Mouse (Mus musculus) midbrain, embryonic 10.5 days (tissue): ENCODE data around the gene Dscam. TPM values are rescaled to one million over a fixed set of nuclear protein-coding genes. Genes with fewer than 3 reads are reported as not detected.

Source experiments
- DNase-seq: peaks from one replicate; pipeline ENCODE4 v3.0.0-alpha.2; 2017; ENCODE audit warnings: low spot score
- H3K27ac ChIP-seq: fragments of 300-500 bp; sonication (generic); replicated peaks from 2 replicates; pipeline ENCODE4 v1.5.1; 2016; ENCODE audit warnings: mild to moderate bottlenecking
- H3K27me3 ChIP-seq: fragments of 300-500 bp; sonication (generic); 2 replicates; pipeline ENCODE4 v1.6.1; 2016; ENCODE audit warnings: low read depth, mild to moderate bottlenecking; ENCODE audit not compliant: poor library complexity, severe bottlenecking
- H3K36me3 ChIP-seq: fragments of 300-500 bp; sonication (generic); 2 replicates; pipeline ENCODE4 v1.6.1; 2016; ENCODE audit warnings: mild to moderate bottlenecking, moderate library complexity
- H3K4me1 ChIP-seq: fragments of 300-500 bp; sonication (generic); 2 replicates; pipeline ENCODE4 v1.6.1; 2016
- H3K4me3 ChIP-seq: fragments of 300-500 bp; sonication (generic); 2 replicates; pipeline ENCODE4 v1.5.1; 2016; ENCODE audit warnings: mild to moderate bottlenecking, moderate library complexity
- H3K9me3 ChIP-seq: fragments of 300-500 bp; sonication (generic); replicated peaks from 2 replicates; pipeline ENCODE4 v1.6.1; 2016; ENCODE audit warnings: mild to moderate bottlenecking
- WGBS: fragments of 180-500 bp; shearing (Covaris S2); methylation state at CpG from one replicate; pipeline ENCODE4 v1.1.7; 2016; 5-methylcytosine and 5-hydroxymethylcytosine counted together
- polyA plus RNA-seq: library from polyadenylated mRNA; unstranded; fragments of >200 nt; fragmentation: Nextera tagmentation; extraction: Ambion mirVana; gene quantifications from 2 replicates; pipeline ENCODE4 v1.2.1, GENCODE M21; 2016

Gene Dscam
- polyA plus RNA-seq, 1 experiment from 2014 or later: 0.46 TPM

DNA sequence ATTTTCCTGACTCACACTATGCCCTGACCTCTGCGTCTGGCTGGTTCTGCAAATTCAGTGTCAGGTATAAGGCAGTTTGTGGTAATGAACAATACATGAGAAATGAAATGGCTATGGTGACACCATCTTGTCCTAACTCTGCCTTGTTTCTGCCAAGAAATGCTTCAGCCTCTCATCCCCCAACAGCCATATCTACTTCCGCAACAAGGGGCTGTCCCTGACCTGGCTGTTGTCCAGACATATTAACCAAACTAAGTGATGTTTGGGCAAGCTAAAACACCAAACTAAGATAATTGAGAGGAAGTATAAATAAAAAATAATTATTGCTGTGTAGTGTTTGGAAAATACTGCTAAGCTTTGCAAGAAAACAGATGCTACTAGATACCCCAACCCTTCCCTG is 258.4 kb downstream of the Dscam start:
- 95% methylated on average over 2 of the region's 2 CpGs for WGBS

DNA sequence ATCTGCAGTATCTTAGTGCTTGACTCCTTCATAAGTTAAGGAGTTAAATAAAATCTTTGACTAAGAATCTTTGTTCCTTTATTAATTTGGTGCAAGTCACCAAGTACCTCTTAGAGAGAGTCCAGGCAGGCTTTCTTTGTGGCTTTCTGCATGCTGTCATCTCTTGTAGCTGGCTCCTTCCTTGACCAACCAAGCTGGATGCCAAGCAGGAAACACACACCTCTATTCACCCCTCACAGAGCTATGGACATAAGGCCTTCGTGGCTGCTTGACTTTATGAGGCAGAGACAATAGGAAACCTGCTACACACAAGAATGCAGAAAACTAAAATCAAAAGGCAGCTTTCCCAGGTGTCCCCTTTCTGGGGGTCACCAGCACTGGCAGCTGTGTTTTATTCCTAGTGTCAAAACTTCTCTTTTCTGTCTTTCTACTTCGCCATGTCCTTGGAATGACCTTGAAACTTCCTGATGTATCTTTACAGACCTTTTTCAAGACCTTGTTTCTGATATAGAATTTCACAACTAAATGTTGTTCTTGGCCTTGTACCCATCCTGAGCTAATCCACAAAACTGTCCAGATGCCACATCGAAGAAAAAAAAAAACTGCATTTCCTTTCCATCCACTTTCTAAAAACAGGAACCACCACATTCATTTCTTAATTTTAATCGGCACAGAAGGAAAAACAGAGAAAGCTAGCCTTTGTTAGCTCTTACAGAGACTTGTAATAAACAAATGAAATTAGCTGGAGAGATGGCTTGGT is 260.0 kb downstream of the Dscam start:
- H3K27ac ChIP-seq: no peak overlapping the region
- H3K27me3 ChIP-seq: no peaks in the 10 kb centered on the region
- no peaks in the 10 kb centered on the region for H3K4me1 ChIP-seq
- H3K9me3 ChIP-seq: no peaks in the 10 kb centered on the region
- H3K4me3 ChIP-seq: no peak overlapping the region
- no peaks in the 10 kb centered on the region for H3K36me3 ChIP-seq
- DNase-seq: no peak
- 79% methylated on average over 4 of the region's 4 CpGs for WGBS

More for the DNA sequence above, 258.4 kb downstream of the Dscam start:
- no peak overlapping the region for H3K4me3 ChIP-seq
- H3K27me3 ChIP-seq: no peaks in the 10 kb centered on the region
- H3K27ac ChIP-seq: no peak overlapping the region
- no peak for DNase-seq
- no peaks in the 10 kb centered on the region for H3K4me1 ChIP-seq
- no peaks in the 10 kb centered on the region for H3K9me3 ChIP-seq
- no peaks in the 10 kb centered on the region for H3K36me3 ChIP-seq

DNA sequence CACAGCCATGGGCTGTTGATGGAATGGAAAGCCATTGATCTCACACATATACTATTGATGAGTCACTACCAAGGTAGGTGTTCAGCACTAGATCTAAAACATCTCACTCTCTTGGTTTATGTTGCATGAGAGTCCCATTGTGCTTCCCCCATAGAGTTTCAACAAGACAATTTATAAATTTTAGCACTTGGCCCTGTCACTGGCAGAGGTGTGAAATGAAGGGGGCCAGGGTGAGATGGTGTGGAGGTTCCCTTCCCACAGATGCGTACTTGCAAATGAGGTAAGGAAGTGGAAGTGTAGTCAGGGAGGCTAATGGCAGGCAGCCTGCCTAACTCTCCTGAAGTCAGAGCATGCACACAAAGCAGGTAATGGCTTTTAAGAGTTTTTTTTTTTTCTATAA is 262.7 kb downstream of the Dscam start:
- no peak overlapping the region for H3K4me3 ChIP-seq

DNA sequence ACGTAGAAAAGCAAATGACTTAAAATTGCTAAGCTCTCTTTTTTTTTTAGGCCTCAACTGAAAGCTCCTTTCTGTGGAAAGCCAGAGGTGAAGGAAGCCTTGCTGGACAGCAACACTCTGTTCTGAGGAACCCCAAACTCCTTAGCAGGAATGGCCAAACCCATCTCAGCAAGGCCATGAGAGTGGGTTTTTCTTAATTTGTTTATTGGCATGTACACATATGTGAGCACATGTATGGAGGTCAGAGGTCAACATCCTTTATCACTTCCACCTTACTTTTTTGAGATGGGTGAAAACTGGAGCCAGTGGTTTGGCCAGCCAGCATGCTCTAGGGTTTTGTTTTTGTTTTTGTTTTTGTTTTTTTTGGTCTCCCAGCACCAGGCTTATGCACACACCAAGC is 263.5 kb downstream of the Dscam start:
- Histone ChIP-seq H3K27me3 (no peaks in the 10 kb centered on the region), H3K9me3 (no peaks in the 10 kb centered on the region), H3K4me1 (peaks cover 11% of the 10 kb centered on the region), H3K27ac (no peak overlapping the region), H3K36me3 (no peaks in the 10 kb centered on the region), H3K4me3 (no peak overlapping the region)
- no peak for DNase-seq
- 81% methylated on average over 1 of the region's 1 CpGs for WGBS

More for the DNA sequence above, 262.7 kb downstream of the Dscam start:
- WGBS: 93% methylated on average over 1 of the region's 1 CpGs
- Histone ChIP-seq H3K36me3 (no peaks in the 10 kb centered on the region), H3K27me3 (no peaks in the 10 kb centered on the region), H3K27ac (no peak overlapping the region), H3K4me1 (peaks cover 11% of the 10 kb centered on the region), H3K9me3 (no peaks in the 10 kb centered on the region)
- no peak for DNase-seq

DNA sequence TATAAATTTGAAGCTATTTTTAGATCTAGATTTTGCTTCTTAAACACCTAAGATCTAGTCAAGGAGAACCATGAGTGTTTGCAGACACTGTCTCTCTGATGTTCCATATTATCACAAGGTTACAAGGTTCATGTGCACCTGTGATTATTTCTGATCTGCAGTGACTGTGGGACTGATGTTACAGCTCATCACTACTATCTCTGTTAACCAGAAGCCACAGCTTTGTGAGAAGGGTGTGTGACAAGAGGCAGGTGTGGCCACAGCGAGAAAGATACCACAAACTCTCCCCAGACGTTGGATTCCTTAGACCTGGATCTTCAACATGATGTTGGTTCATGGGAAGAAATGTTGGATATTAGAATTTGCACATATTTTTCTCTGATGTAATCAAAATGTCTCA is 263.9 kb downstream of the Dscam start:
- Histone ChIP-seq H3K27me3 (no peaks in the 10 kb centered on the region), H3K9me3 (no peaks in the 10 kb centered on the region), H3K36me3 (no peaks in the 10 kb centered on the region), H3K4me3 (no peak overlapping the region), H3K4me1 (peaks cover 11% of the 10 kb centered on the region), H3K27ac (no peak overlapping the region)
- DNase-seq: no peak
- 85% methylated on average over 2 of the region's 2 CpGs for WGBS

DNA sequence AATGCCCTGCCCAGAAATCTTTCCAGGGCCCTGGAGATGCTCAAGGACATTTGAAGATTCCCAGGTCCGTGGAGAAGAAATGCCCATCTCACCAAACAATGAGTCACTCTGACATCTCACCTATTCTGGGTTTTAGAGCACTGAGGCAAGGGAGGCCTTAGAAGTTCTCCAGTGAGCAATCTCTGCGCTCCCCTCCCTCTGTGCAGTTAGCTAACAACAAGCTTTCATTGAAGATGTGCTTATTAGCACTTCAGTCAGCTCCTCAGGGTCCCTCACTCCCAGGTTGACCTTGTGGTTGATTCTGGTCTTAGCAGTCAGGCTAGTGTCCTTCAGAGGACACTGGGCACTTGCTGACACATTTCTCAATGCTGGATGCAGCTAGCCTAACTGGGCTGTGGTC is 265.8 kb downstream of the Dscam start:
- Histone ChIP-seq H3K4me1 (peaks cover 11% of the 10 kb centered on the region), H3K27ac (0 out of 2 replicates have a peak overlapping the region, but pooled peaks have one; percentile 14), H3K27me3 (no peaks in the 10 kb centered on the region), H3K9me3 (no peaks in the 10 kb centered on the region), H3K36me3 (no peaks in the 10 kb centered on the region), H3K4me3 (no peak overlapping the region)
- DNase-seq: no peak
- WGBS: 67% methylated on average over 2 of the region's 2 CpGs

DNA sequence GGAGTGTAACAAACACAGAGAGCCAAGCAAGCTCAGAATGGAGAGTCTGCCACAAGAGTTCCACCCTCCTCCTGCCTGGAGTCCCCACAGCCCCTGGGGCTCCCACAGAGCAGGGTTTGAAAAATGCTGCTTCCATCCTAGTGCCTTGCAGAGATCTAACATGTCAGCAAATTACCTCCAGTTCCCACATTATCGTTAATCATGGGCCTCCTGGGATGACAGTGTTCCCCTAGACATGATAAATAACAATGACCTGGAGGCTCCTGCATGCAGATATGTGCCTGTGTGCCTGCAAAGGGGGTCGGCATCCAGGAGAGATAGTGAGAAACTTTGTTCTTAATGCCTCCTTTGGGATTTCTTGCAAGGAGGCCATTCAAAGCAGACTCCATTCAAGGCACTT is 266.2 kb downstream of the Dscam start:
- no peak overlapping the region for H3K4me3 ChIP-seq
- H3K4me1 ChIP-seq: peaks cover 11% of the 10 kb centered on the region
- no peak for DNase-seq
- H3K9me3 ChIP-seq: no peaks in the 10 kb centered on the region
- 54% methylated on average over 2 of the region's 2 CpGs for WGBS
- no peaks in the 10 kb centered on the region for H3K27me3 ChIP-seq
- 0 out of 2 replicates have a peak overlapping the region, but pooled peaks have one; percentile 3 for H3K27ac ChIP-seq
- H3K36me3 ChIP-seq: no peaks in the 10 kb centered on the region

DNA sequence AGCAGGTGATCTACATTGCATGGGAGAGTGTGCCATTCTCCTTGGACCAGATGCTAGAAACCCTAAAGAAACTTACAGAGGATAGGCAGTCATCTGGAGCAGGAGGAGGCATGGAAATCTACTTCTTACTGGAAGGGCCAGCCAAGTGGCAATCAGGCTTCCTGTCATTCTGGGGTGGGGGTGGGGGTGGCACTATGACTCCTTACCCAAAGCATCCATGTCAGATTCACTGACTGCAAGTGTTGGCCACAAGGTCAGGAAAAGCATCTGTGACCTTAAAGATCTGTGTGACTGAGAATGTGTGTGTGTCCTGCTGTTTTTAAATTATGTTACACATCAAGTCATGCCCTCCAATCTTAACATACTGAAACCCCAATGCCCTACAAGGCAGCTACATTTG is 268.0 kb downstream of the Dscam start:
- no peak for DNase-seq
- Histone ChIP-seq H3K27me3 (no peaks in the 10 kb centered on the region), H3K4me1 (peaks cover 11% of the 10 kb centered on the region), H3K27ac (no peak overlapping the region), H3K36me3 (no peaks in the 10 kb centered on the region), H3K9me3 (no peaks in the 10 kb centered on the region), H3K4me3 (no peak overlapping the region)

DNA sequence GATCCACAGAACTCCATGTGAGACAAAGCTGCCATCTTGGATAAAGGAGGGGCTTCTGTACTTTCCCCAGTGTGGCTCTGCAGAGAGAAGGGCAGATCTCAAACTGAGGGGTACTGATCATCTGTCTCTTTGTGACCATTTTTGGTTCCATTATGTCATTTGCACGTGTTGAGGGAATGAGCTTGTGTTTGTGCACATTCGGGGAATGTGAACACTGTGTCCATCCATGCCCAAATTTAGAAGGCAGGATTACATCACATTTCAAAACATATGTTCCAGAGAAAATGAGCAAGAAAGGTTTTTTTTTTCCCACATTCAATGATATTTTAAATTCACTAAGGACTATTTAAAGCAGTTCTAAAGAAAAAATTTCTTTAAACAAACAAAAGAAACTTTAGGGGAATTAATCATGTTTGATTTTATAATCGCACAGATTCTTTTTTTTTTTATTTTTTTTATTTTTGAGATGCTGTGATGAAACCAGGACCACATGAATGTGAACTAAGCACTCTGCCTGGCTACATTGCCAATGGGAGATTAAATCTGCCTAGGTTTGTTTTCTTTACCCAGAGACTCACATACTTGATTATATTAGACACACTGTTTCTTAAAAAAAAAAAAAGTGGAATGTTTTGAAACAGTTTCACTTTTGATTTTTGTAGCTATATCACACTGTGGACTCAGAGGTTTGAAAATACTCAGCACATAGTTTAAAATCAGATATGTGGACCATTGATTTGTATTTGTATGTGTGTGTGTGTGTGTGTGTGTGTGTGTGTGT is 269.1 kb downstream of the Dscam start:
- WGBS: 86% methylated on average over 3 of the region's 3 CpGs
- no peaks in the 10 kb centered on the region for H3K36me3 ChIP-seq
- no peak for DNase-seq
- no peak overlapping the region for H3K4me3 ChIP-seq
- H3K27ac ChIP-seq: no peak overlapping the region
- H3K27me3 ChIP-seq: no peaks in the 10 kb centered on the region
- peaks cover 20% of the 10 kb centered on the region for H3K4me1 ChIP-seq
- H3K9me3 ChIP-seq: no peaks in the 10 kb centered on the region

DNA sequence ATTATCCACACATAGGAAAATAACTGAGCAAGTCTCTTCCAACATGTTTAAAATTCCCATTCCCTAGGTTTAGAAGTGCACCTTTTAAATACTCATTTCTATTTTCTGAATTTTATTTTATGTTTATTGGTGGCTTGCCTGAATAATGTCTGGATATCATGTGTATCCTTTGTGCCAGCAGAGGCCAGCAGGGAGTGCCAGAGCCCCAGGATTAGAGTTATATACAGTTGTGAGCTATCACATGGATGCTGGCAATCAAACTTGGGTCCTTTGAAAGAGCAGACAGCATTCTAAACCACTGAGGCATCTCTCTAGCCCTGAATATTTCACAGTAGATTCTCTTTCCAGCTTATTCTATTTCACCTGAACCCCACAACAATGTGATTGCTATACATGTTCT is 271.2 kb downstream of the Dscam start:
- H3K4me3 ChIP-seq: no peak overlapping the region
- H3K9me3 ChIP-seq: no peaks in the 10 kb centered on the region
- peaks cover 25% of the 10 kb centered on the region for H3K4me1 ChIP-seq
- DNase-seq: no peak
- H3K27me3 ChIP-seq: no peaks in the 10 kb centered on the region
- H3K27ac ChIP-seq: no peak overlapping the region
- H3K36me3 ChIP-seq: no peaks in the 10 kb centered on the region

DNA sequence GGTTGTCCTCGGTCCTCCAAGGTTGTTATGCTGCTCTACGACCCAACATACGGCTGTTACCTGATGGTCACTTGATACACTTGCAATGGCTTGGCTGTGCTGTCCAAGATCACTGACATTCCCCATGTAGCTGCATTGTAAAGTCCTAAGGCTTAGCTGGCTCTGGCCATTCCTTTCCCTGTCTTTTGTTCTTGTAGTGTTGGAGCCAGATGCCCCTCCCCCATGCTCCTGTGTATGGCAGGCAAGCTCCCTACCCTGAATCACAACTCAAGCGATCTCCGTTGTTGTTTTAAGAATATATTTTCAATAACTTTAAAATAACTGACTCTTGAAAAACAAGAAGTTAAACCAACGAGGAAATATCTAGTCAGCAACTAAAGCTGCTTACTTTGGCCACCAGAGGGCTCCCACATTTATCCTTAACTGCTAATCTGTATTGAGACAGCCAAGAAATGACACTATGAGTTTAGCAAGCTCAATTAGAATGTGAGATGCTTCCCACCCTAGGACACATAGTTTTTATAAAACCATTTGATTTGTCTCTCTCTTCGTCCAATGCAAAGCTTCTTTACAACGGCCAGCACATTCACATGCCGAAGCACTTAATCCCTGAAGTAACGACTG is 273.9 kb downstream of the Dscam start:
- peak overlapping the region; percentile 50 for H3K27ac ChIP-seq
- 49% methylated on average over 10 of the region's 10 CpGs for WGBS

DNA sequence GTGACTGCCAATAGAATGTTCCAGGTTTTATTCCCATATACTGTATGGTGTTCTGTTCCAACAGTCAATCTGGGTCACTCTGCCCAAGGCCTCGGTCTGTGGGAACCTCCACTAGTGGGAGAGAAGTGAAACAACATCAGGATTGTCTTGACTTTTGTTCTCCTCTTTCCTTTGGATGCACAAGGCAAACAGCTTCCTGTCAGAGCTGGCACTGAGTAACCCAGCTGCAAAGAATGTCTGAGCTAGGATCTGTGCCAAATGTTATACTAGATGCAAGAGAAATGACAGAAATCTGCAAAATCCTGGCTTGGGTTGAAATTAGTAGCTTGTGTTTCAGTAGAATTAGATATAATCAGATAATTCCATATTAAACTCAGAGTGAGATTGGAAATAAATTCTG is 282.5 kb downstream of the Dscam start:
- Histone ChIP-seq H3K9me3 (no peaks in the 10 kb centered on the region), H3K27ac (no peak overlapping the region), H3K4me3 (no peak overlapping the region), H3K36me3 (no peaks in the 10 kb centered on the region), H3K27me3 (no peaks in the 10 kb centered on the region), H3K4me1 (no peaks in the 10 kb centered on the region)
- no peak for DNase-seq
- WGBS: 80% methylated on average over 1 of the region's 1 CpGs

More for the DNA sequence above, 273.9 kb downstream of the Dscam start:
- Histone ChIP-seq H3K4me3 (no peak overlapping the region), H3K36me3 (no peaks in the 10 kb centered on the region), H3K4me1 (peaks cover 17% of the 10 kb centered on the region), H3K27me3 (no peaks in the 10 kb centered on the region), H3K9me3 (no peaks in the 10 kb centered on the region)
- DNase-seq: peak; percentile 31

DNA sequence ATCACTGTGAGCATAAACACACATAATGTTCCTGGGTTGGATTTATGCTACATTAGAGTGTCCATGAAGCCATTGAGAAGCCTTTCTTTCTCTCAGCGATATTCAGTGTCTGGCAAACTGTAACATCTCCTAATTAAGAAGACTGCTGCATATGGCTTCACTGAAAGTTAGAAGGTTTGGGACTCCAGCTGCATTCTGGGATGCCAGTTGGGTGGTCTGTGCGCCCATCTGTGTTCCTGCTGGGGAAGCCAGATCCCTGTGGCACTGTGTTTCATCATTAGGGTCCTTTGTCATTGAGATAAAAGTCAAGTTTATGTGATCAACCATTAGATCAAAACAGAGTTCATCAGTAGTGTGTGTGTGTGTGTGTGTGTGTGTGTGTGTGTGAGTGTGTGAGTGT is 284.7 kb downstream of the Dscam start:
- WGBS: 87% methylated on average over 2 of the region's 2 CpGs
- Histone ChIP-seq H3K9me3 (no peaks in the 10 kb centered on the region), H3K27ac (no peak overlapping the region), H3K36me3 (no peaks in the 10 kb centered on the region), H3K4me3 (no peak overlapping the region), H3K4me1 (no peaks in the 10 kb centered on the region), H3K27me3 (no peaks in the 10 kb centered on the region)
- DNase-seq: no peak
